Mouse (Mus musculus) left cerebral cortex, postnatal 4 days (tissue): ENCODE data around the gene Zbtb48. TPM values are rescaled to one million over a fixed set of nuclear protein-coding genes. Genes with fewer than 3 reads are reported as not detected.
A peak's percentile ranks its signal among the peaks of the same experiment; 100 is the strongest.

ENCODE experiments used
- DNase-seq: peaks from one replicate; pipeline ENCODE4 v3.0.0-alpha.2; 2022
- intact Hi-C: fragments of 180-260 bp; cut with DNase I; formaldehyde crosslinking; loops from one replicate; pipeline ENCODE4 v1.15.1; 2025
- total RNA-seq, 2 experiments: library from RNA; stranded (reverse); gene quantifications; 2 replicates each; pipeline ENCODE4 v1.2.3; 2021

Gene Zbtb48
- total RNA-seq, 2 experiments from 2014 or later, result 17.4 to 17.6 TPM

DNA sequence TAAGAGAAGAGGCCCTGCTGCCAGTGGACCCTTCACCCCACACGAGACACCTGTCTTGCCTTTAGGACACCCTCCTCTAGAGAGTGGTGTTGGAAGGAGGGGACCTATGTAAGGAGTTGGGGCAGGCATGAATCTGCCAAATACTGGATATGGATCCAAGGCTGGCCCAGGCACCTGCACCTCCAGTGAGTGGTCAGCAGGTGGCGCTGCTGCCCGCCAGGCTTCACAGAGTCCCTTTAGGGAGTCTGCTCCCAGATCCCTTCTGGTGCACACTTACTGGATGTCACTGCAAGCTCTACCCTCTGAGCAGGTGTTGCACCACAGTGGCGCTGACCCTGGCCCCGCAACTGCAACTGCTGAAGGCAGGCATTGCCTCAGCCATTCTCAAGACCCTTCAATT, 46.1 kb downstream of the Zbtb48 start:
- intact Hi-C loops, result loop anchor here (2.0 to 5.0 kb wide), 2 partner anchors 46 to 57 kb away; partner anchors contain the start of genes Nol9, Tas1r1 and Zbtb48
- DNase-seq, result peak; percentile 80

DNA sequence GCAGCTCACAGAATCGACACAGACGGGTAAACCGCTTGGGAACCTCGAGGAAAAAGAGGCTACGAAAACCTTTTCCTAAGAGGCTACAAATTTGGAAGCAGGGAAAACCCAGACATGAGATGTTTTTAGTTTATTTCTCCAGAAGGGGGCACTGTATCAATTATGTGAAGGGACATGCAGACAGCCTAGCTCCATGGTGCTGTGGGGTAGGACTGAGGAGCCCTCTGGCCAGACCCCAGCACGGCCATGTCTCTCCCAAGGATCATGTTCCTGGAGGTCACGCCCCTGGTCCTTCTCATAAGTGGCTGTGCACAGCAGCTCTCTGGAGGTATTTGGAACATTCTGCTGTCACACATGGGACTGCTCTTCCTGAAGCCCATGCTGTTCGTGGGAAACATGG, 46.8 kb downstream of the Zbtb48 start:
- intact Hi-C loops, result loop anchor here (2.0 to 5.0 kb wide), 2 partner anchors 47 to 58 kb away; partner anchors contain the start of genes Nol9, Tas1r1 and Zbtb48
- no peak for DNase-seq

- peak; percentile 87 for DNase-seq
- intact Hi-C loops, result no loop called here
These were observed 49.7 kb downstream of the Zbtb48 start for GRCm38 (mm10) chr4:151977748-151978147.

DNA sequence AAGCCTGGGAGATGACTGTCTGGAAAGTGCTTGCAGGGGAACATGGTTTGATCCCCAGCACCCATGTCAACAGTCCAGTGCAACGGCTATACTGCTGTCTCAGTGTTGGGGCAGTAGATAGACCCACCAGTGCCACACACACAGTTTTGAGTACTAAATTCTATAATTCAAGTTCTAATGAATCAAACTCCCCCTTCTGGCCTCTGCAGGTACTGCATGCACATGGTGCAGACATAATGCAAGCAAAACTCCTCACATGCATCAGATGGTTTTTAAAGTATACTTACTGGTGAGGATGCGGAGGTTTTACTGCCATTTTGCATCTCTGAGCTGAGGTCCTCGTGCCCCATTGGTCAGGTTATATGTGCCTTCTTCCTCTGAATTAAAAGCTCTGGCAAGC, 52.0 kb downstream of the Zbtb48 start:
- intact Hi-C loops, result no loop called here
- DNase-seq, result peak; percentile 44

- intact Hi-C loops, result no loop called here
- no peak for DNase-seq
These were observed 55.1 kb downstream of the Zbtb48 start for GRCm38 (mm10) chr4:151972221-151972967.

Other genes starting within 250 kb of the Zbtb48 start
- gene Camta1, start 165.8 kb downstream of the Zbtb48 start, total RNA-seq, result 100 to 1,000 TPM; 198 to 204 TPM
- 10 to 100 TPM; 74.9 to 79.2 TPM for gene Dnajc11, start 94.0 kb downstream of the Zbtb48 start, total RNA-seq
- 10 to 100 TPM; 29.2 to 33.0 TPM for gene Thap3, start 38.7 kb downstream of the Zbtb48 start, total RNA-seq
- 10 to 100 TPM; 20.6 to 21.2 TPM for gene Phf13, start 31.4 kb downstream of the Zbtb48 start, total RNA-seq
- 1 to 10 TPM; 6.6 to 7.1 TPM for gene Klhl21, start 18.9 kb downstream of the Zbtb48 start, total RNA-seq
- gene Tas1r1, start 10.9 kb upstream of the Zbtb48 start, total RNA-seq, result under 1 TPM; 0.56 to 0.83 TPM
- 10 to 100 TPM; 32.0 to 33.1 TPM for gene Nol9, start 11.7 kb upstream of the Zbtb48 start, total RNA-seq
- 10 to 100 TPM; 21.2 to 25.7 TPM for gene Plekhg5, start 44.8 kb upstream of the Zbtb48 start, total RNA-seq
- gene Tnfrsf25, start 88.3 kb upstream of the Zbtb48 start, total RNA-seq, result 1 to 10 TPM; 2.3 to 2.6 TPM
- gene Espn, start 124.7 kb upstream of the Zbtb48 start, total RNA-seq, result under 1 TPM in 1 of 2 experiments, not detected in 1; 0.46 TPM
- gene Hes2, start 131.2 kb upstream of the Zbtb48 start, total RNA-seq, result not detected
- gene Acot7, start 150.5 kb upstream of the Zbtb48 start, total RNA-seq, result 100 to 1,000 TPM; 349 to 380 TPM
- gene Gpr153, start 246.6 kb upstream of the Zbtb48 start, total RNA-seq, result 10 to 100 TPM; 28.6 to 31.1 TPM